Mouse (Mus musculus) heart, postnatal 0 days (tissue): ENCODE results near the gene Dusp1.

ENCODE experiments used
- CTCF ChIP-seq: IDR thresholded peaks from 2 replicates; pipeline ENCODE4 v1.5.1; 2016; ENCODE audit warnings: antibody characterized with exemption, control low read depth, low read depth
- EP300 ChIP-seq: IDR thresholded peaks from 2 replicates; pipeline ENCODE4 v1.6.1; 2016; ENCODE audit warnings: antibody characterized with exemption, low read depth

GRCm38 (mm10) chr17:26602371-26602885 is 40.5 kb upstream of the Dusp1 start:
- TF ChIP-seq CTCF (no peak), EP300 (peak; percentile 67)
